Mouse (Mus musculus) CH12.LX (cell line): Measurements from ENCODE around the gene Skap1.

ENCODE experiments used
- CTCF ChIP-seq, 2 experiments: IDR thresholded peaks in 1 of 2; conservative IDR thresholded peaks in 1 of 2; 2 replicates each; pipeline ENCODE4 v1.5.1; 2011 to 2012; ENCODE audit warnings: low read depth in 2 of 2, low read length in 2 of 2, improper control_type of control experiment in 1 of 2, inconsistent platforms in 1 of 2, mild to moderate bottlenecking in 1 of 2, moderate library complexity in 1 of 2
- MXI1 ChIP-seq: IDR thresholded peaks from 2 replicates; pipeline ENCODE4 v1.6.1; 2011; ENCODE audit warnings: mild to moderate bottlenecking, low read depth, low read length, improper control_type of control experiment
- MYC ChIP-seq: IDR thresholded peaks from 2 replicates; pipeline ENCODE4 v1.6.1; 2011; ENCODE audit warnings: low read depth, mild to moderate bottlenecking, improper control_type of control experiment, low read length
- POLR2A ChIP-seq: IDR thresholded peaks from 2 replicates; pipeline ENCODE4 v1.6.1; 2011; ENCODE audit warnings: low read depth, mild to moderate bottlenecking, improper control_type of control experiment, low read length
- TCF12 ChIP-seq: IDR thresholded peaks from 2 replicates; pipeline ENCODE4 v1.6.1; 2014; ENCODE audit warnings: low read depth, mild to moderate bottlenecking, inconsistent platforms, low read length, improper control_type of control experiment
- UBTF ChIP-seq: IDR thresholded peaks from 2 replicates; pipeline ENCODE4 v1.6.1; 2012; ENCODE audit warnings: low read depth, mild to moderate bottlenecking, inconsistent platforms, low read length, improper control_type of control experiment, moderate library complexity
- ZKSCAN1 ChIP-seq: IDR thresholded peaks from 2 replicates; pipeline ENCODE4 v1.6.1; 2012; ENCODE audit warnings: low read depth, inconsistent platforms, low read length, improper control_type of control experiment, borderline replicate concordance
- ZNF384 ChIP-seq: IDR thresholded peaks from 2 replicates; pipeline ENCODE4 v1.6.1; 2012; ENCODE audit warnings: low read depth, low read length, improper control_type of control experiment, inconsistent platforms

DNA sequence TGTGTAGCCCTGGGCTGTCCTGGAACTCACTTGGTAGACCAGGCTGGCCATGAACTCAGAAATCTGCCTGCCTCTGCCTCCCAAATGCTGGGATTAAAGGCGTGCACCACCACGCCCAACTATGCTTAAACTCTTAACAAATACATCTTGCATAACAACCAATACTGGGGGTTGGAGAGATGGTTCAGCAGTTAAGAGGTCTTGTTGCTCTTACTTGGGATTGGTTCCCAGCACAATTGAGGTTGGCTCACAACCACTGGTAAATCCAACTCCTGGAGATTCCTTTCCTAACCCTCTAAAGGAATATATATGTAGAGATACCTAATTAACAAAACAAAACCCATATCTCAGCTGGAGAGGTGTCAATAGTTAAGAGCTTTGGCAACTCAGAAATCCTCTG lies 331.7 kb downstream of the Skap1 start:
- no peak for TF ChIP-seq ZKSCAN1
- no peak for TF ChIP-seq POLR2A
- TF ChIP-seq UBTF: no peak
- TF ChIP-seq ZNF384: no peak
- TF ChIP-seq MYC: no peak
- no peak for TF ChIP-seq TCF12
- no peak for TF ChIP-seq CTCF (conservative IDR thresholded peaks at IDR 0.05 in 1 of 2, IDR thresholded peaks at IDR 0.05 in 1 of 2; ENCODE audit: low read depth in 2 of 2, low read length in 2 of 2)
- TF ChIP-seq MXI1: no peak
